Mouse (Mus musculus): Measurements from ENCODE around the gene Gpat2. TPM values are rescaled to one million over a fixed set of nuclear protein-coding genes. Genes with fewer than 3 reads are reported as not detected.

The Gpat2 gene
- polyA plus RNA-seq, 1 experiment from 2014 or later, result 0.12 TPM

DNA sequence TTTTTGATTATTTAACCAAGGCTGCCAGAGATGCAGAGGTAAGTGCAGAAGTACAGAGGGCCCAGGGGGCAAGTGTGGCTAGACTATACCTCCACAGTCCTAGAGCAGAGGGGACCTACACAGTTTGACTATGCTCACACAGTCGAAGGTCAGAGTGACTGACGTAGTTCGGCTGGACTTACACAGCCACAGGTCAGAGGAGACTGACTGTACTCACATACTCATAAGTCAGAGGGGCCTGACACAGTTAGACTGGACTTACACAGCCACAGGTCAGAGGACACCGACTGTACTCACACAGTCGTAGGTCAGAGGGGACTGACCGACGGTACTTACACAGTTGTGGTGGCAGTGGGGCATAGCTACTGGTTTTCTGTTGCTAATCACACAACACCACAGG is 26.3 kb upstream of the Gpat2 start:
- Histone ChIP-seq H3K27ac (no peak overlapping the region), H3K4me2 (no peak overlapping the region), H3K9ac (no peak overlapping the region), H3K9me3 (no peaks in the 10 kb centered on the region), H3K4me1 (replicated peaks) (no peaks in the 10 kb centered on the region), H3K4me3 (no peak overlapping the region), H3K27me3 (no peaks in the 10 kb centered on the region), H3K36me3 (no peaks in the 10 kb centered on the region)
- WGBS, result 94% methylated on average over 7 of the region's 7 CpGs
- no peak for ATAC-seq (ENCODE audit: low FRiP score)

DNA sequence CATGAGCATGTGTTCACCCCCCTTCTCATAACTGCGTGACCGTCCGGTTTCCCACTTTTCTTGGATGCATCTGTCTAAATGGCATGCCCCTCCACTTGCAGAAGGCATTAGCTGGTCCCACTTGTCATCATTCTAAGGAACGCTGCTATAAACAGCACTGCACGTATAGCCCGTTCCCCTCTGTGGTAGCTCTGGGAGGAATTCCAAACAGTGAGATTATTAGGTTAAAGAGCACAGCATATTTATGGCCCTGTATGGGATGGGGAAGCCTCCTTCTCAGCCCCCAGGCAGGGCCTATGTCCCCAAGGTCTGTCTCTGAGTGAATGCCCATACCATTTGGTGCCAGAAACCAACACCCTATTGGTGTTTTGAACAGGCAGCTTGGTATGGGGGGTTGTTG is 13.9 kb upstream of the Gpat2 start:
- ATAC-seq (ENCODE audit: low FRiP score), result no peak
- no peaks in the 10 kb centered on the region for H3K4me1 ChIP-seq (replicated peaks)
- H3K36me3 ChIP-seq, result no peaks in the 10 kb centered on the region
- H3K27ac ChIP-seq, result no peak overlapping the region
- H3K9ac ChIP-seq, result no peak overlapping the region
- 88% methylated on average over 6 of the region's 6 CpGs for WGBS
- no peak overlapping the region for H3K4me3 ChIP-seq
- H3K4me2 ChIP-seq, result no peak overlapping the region
- 0 out of 2 replicates have a peak, but pooled peaks cover 5% of the 10 kb centered on the region for H3K27me3 ChIP-seq
- no peaks in the 10 kb centered on the region for H3K9me3 ChIP-seq

- H3K4me1 ChIP-seq (replicated peaks), result no peaks in the 10 kb centered on the region
- 72% methylated on average over 10 of the region's 10 CpGs for WGBS
- no peak for ATAC-seq (ENCODE audit: low FRiP score)
Observed at GRCm38 (mm10) chr2:127415806-127416205, 9.2 kb upstream of the Gpat2 start.

GRCm38 (mm10) chr2:127416706-127417105 is 8.3 kb upstream of the Gpat2 start:
- Histone ChIP-seq H3K27ac (no peak overlapping the region), H3K36me3 (no peaks in the 10 kb centered on the region), H3K4me3 (no peak overlapping the region), H3K9me3 (no peaks in the 10 kb centered on the region), H3K27me3 (0 out of 2 replicates have a peak, but pooled peaks cover 5% of the 10 kb centered on the region), H3K4me2 (no peak overlapping the region), H3K4me1 (replicated peaks) (no peaks in the 10 kb centered on the region), H3K9ac (no peak overlapping the region)
- WGBS, result 73% methylated on average over 3 of the region's 3 CpGs
- ATAC-seq (ENCODE audit: low FRiP score), result no peak

More at GRCm38 (mm10) chr2:127415806-127416205, 9.2 kb upstream of the Gpat2 start:
- no peak overlapping the region for H3K27ac ChIP-seq
- H3K9ac ChIP-seq, result no peak overlapping the region
- H3K4me3 ChIP-seq, result no peak overlapping the region
- 0 out of 2 replicates have a peak, but pooled peaks cover 5% of the 10 kb centered on the region for H3K27me3 ChIP-seq
- no peaks in the 10 kb centered on the region for H3K9me3 ChIP-seq
- no peaks in the 10 kb centered on the region for H3K36me3 ChIP-seq
- no peak overlapping the region for H3K4me2 ChIP-seq

- 78% methylated on average over 10 of the region's 10 CpGs for WGBS
- H3K27ac ChIP-seq, result no peak overlapping the region
- 0 out of 2 replicates have a peak, but pooled peaks cover 5% of the 10 kb centered on the region for H3K27me3 ChIP-seq
- H3K4me2 ChIP-seq, result no peak overlapping the region
- ATAC-seq (ENCODE audit: low FRiP score), result no peak
- no peak overlapping the region for H3K9ac ChIP-seq
- H3K36me3 ChIP-seq, result no peaks in the 10 kb centered on the region
- no peaks in the 10 kb centered on the region for H3K4me1 ChIP-seq (replicated peaks)
- no peak overlapping the region for H3K4me3 ChIP-seq
- no peaks in the 10 kb centered on the region for H3K9me3 ChIP-seq
Observed at GRCm38 (mm10) chr2:127418266-127418970, 6.6 kb upstream of the Gpat2 start.

- Histone ChIP-seq H3K27ac (no peak overlapping the region), H3K36me3 (peaks cover 24% of the 10 kb centered on the region), H3K27me3 (no peaks in the 10 kb centered on the region), H3K4me1 (replicated peaks) (no peaks in the 10 kb centered on the region), H3K4me2 (no peak overlapping the region), H3K4me3 (no peak overlapping the region), H3K9ac (no peak overlapping the region), H3K9me3 (no peaks in the 10 kb centered on the region)
- ATAC-seq (ENCODE audit: low FRiP score), result no peak
- WGBS, result 25% methylated on average over 3 of the region's 3 CpGs
Observed at GRCm38 (mm10) chr2:127430238-127430637, 5.2 kb downstream of the Gpat2 start.

DNA sequence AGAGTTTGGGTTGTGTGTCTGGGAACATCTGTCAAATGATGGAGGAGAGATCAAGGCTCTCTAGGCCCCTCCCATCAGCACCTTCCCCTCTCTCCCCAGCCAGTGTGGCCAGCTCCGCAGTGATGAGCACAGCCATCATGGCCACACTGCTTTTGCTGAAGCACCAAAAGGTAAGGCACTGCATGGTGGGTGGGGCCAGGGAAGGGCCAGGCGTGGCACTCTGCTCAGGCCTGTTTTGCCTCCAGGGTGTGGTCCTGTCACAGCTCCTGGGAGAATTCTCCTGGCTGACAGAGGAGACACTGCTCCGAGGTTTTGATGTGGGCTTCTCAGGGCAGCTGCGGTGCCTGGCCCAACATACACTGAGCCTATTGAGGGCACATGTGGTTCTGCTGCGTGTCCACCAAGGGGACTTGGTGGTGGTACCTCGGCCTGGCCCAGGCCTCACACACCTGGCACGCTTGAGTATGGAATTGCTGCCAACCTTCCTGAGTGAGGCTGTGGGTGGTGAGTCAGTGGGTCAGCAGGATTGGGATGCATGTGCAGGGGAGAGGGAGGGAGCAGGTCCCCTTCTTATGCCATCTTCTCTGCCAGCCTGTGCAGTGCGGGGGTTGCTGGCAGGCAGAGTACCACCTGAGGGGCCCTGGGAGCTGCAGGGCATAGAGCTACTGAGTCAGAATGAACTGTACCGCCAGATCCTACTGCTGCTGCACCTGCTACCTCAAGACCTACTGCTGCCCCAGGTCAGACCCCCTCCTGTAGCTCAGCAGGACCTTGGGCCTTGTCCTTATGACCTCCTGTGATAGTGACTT is 8.7 kb downstream of the Gpat2 start:
- Histone ChIP-seq H3K9ac (no peak overlapping the region), H3K4me1 (replicated peaks) (no peaks in the 10 kb centered on the region), H3K4me3 (no peak overlapping the region), H3K4me2 (no peak overlapping the region), H3K9me3 (no peaks in the 10 kb centered on the region), H3K27me3 (no peaks in the 10 kb centered on the region), H3K36me3 (peaks cover 56% of the 10 kb centered on the region), H3K27ac (no peak overlapping the region)
- 85% methylated on average over 9 of the region's 9 CpGs for WGBS
- ATAC-seq (ENCODE audit: low FRiP score), result no peak

GRCm38 (mm10) chr2:127435135-127435534 is 10.1 kb downstream of the Gpat2 start:
- Histone ChIP-seq H3K4me3 (no peak overlapping the region), H3K9ac (no peak overlapping the region), H3K4me2 (no peak overlapping the region), H3K27me3 (no peaks in the 10 kb centered on the region), H3K27ac (no peak overlapping the region), H3K9me3 (no peaks in the 10 kb centered on the region), H3K4me1 (replicated peaks) (no peaks in the 10 kb centered on the region), H3K36me3 (peaks cover 70% of the 10 kb centered on the region)
- 47% methylated on average over 2 of the region's 2 CpGs for WGBS
- no peak for ATAC-seq (ENCODE audit: low FRiP score)

DNA sequence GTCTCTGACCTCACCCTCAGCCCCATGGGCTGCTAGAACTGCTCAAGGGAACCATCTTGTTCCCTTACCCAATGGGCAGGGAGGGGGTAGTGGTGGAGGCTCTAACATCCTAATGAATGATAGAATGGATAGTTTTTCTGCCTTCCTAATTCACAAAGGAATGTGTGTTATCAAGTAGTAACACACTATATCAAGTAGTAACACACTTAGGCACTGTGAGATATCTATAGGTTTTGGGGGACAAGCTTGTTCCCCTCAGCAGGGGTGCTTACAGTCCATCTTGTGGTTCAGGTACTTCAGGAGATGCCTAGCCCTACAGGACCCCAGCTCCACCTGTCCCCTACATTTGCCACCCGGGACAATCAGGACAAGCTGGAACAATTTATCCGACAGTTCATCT is 10.6 kb downstream of the Gpat2 start:
- Histone ChIP-seq H3K27ac (no peak overlapping the region), H3K4me2 (no peak overlapping the region), H3K36me3 (peaks cover 74% of the 10 kb centered on the region), H3K27me3 (no peaks in the 10 kb centered on the region), H3K9ac (no peak overlapping the region), H3K9me3 (no peaks in the 10 kb centered on the region), H3K4me3 (no peak overlapping the region), H3K4me1 (replicated peaks) (no peaks in the 10 kb centered on the region)
- 98% methylated on average over 2 of the region's 2 CpGs for WGBS
- no peak for ATAC-seq (ENCODE audit: low FRiP score)

- Histone ChIP-seq H3K27me3 (no peaks in the 10 kb centered on the region), H3K4me3 (no peak overlapping the region), H3K36me3 (peaks cover 83% of the 10 kb centered on the region), H3K4me2 (no peak overlapping the region), H3K9ac (no peak overlapping the region), H3K27ac (no peak overlapping the region), H3K4me1 (replicated peaks) (peaks cover 14% of the 10 kb centered on the region), H3K9me3 (no peaks in the 10 kb centered on the region)
- no peak for ATAC-seq (ENCODE audit: low FRiP score)
- 94% methylated on average over 5 of the region's 5 CpGs for WGBS
Observed at GRCm38 (mm10) chr2:127437697-127438096, 12.7 kb downstream of the Gpat2 start.

- Histone ChIP-seq H3K4me2 (peak within 1 kb of the TSS; percentile 71), H3K9ac (peak within 1 kb of the TSS; percentile 82), H3K9me3 (no peaks in the 10 kb centered on the region), H3K27me3 (peaks cover 20% of the 10 kb centered on the region), H3K27ac (peak within 1 kb of the TSS; percentile 59), H3K4me3 (peak within 1 kb of the TSS; percentile 86), H3K36me3 (peaks cover 27% of the 10 kb centered on the region), H3K4me1 (replicated peaks) (peaks cover 32% of the 10 kb centered on the region)
- peak; percentile 93 for ATAC-seq (ENCODE audit: low FRiP score)
- 4% methylated on average over 37 of the region's 37 CpGs for WGBS
Observed at GRCm38 (mm10) chr2:127444055-127444789, 19.2 kb downstream of the Gpat2 start, which contains the start of gene Fahd2a. Gene Fahd2a, minus strand, starts transcription at chr2:127444565.

DNA sequence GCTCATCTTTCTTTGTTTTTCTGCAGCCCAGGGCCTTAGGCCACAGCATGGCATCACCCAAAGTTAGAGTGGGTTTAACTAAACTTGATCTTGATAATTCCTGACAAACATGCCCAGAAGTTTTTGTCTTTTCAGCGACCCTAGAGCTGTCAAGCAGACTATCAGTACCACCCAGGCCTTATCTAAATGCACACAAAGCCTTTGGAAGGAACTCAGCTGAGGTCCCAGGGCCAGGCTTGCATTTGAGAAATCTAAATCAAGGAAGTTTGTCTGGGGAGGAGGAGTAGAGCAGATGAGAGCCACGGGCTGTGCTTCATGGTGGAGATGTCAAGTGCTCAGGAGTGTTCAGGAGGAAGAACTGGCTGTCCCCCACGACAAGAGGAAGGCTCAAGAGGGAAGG is 21.8 kb downstream of the Gpat2 start:
- no peak overlapping the region for H3K27ac ChIP-seq
- WGBS, result 49% methylated on average over 3 of the region's 3 CpGs
- no peak overlapping the region for H3K9ac ChIP-seq

More for the DNA sequence above, 21.8 kb downstream of the Gpat2 start:
- H3K4me2 ChIP-seq, result no peak overlapping the region
- no peak overlapping the region for H3K4me3 ChIP-seq
- peaks cover under 1% of the 10 kb centered on the region; the same call in 1 of the 2 replicates for H3K36me3 ChIP-seq
- H3K4me1 ChIP-seq (replicated peaks), result peaks cover 26% of the 10 kb centered on the region
- no peaks in the 10 kb centered on the region for H3K9me3 ChIP-seq
- H3K27me3 ChIP-seq, result peaks cover 38% of the 10 kb centered on the region
- no peak for ATAC-seq (ENCODE audit: low FRiP score)

All from hindbrain, embryonic 13.5 days (tissue).